Mouse (Mus musculus): ENCODE results near the gene Slc4a3. TPM values are rescaled to one million over a fixed set of nuclear protein-coding genes. Genes with fewer than 3 reads are reported as not detected.
A peak's percentile ranks its signal among the peaks of the same experiment; 100 is the strongest.

Slc4a3 gene
- polyA plus RNA-seq, 1 experiment from 2014 or later = 50.4 TPM

DNA sequence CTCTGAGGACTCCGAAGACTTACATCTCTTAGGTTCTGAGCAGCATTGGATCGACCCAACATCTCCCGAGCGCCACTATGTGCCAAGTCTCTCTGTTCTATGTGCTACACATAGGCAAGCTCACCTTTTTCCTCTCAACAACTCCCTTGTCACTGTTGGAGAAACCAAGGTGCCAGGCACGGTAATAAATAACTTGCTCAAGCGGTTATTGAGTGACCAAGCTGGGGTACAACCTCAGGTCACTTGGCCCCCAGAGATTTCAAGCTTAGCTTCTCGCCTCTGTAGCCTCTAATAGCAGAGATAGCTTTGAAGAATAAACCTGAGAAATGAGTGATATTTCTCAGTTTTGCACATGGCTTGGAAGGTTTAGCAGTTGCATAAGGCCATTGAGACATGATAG lies 4.6 kb upstream of the Slc4a3 start:
- 95% methylated on average over 7 of the region's 7 CpGs for WGBS
- Histone ChIP-seq H3K4me1 (replicated peaks; ENCODE audit: control insufficient read depth, insufficient read depth, low read length) (peaks cover 5% of the 10 kb centered on the region), H3K27me3 (replicated peaks; ENCODE audit: control insufficient read depth, insufficient read depth, low read length) (no peaks in the 10 kb centered on the region), H3K9me3 (ENCODE audit: control insufficient read depth, low read length) (no peaks in the 10 kb centered on the region), H3K27ac (ENCODE audit: low read length) (no peak overlapping the region), H3K9ac (replicated peaks; ENCODE audit: low read depth, low read length) (no peak overlapping the region), H3K4me2 (ENCODE audit: low read length) (no peak overlapping the region), H3K4me3 (replicated peaks; ENCODE audit: low read length) (no peak overlapping the region), H3K36me3 (ENCODE audit: control insufficient read depth, insufficient read depth) (no peaks in the 10 kb centered on the region)
- no peak for ATAC-seq

GRCm38 (mm10) chr1:75544351-75544750 lies 1.7 kb upstream of the Slc4a3 start:
- no peaks in the 10 kb centered on the region for H3K9me3 ChIP-seq (ENCODE audit: control insufficient read depth, low read length)
- no peak overlapping the region for H3K27ac ChIP-seq (ENCODE audit: low read length)
- no peaks in the 10 kb centered on the region for H3K27me3 ChIP-seq (replicated peaks; ENCODE audit: control insufficient read depth, insufficient read depth, low read length)
- no peak overlapping the region for H3K9ac ChIP-seq (replicated peaks; ENCODE audit: low read depth, low read length)
- ATAC-seq = no peak
- H3K4me2 ChIP-seq (ENCODE audit: low read length) = no peak overlapping the region
- no peak overlapping the region for H3K4me3 ChIP-seq (replicated peaks; ENCODE audit: low read length)
- peaks cover 17% of the 10 kb centered on the region for H3K4me1 ChIP-seq (replicated peaks; ENCODE audit: control insufficient read depth, insufficient read depth, low read length)
- H3K36me3 ChIP-seq (ENCODE audit: control insufficient read depth, insufficient read depth) = no peaks in the 10 kb centered on the region
- 90% methylated on average over 6 of the region's 6 CpGs for WGBS

GRCm38 (mm10) chr1:75547351-75547750 lies 1.3 kb downstream of the Slc4a3 start:
- H3K36me3 ChIP-seq (ENCODE audit: control insufficient read depth, insufficient read depth) = peaks cover 4% of the 10 kb centered on the region; the same call in 1 of the 2 replicates
- H3K27ac ChIP-seq (ENCODE audit: low read length) = no peak overlapping the region
- no peaks in the 10 kb centered on the region for H3K9me3 ChIP-seq (ENCODE audit: control insufficient read depth, low read length)
- no peak overlapping the region for H3K9ac ChIP-seq (replicated peaks; ENCODE audit: low read depth, low read length)
- no peak overlapping the region for H3K4me3 ChIP-seq (replicated peaks; ENCODE audit: low read length)
- H3K4me2 ChIP-seq (ENCODE audit: low read length) = peak overlapping the region; percentile 76
- peaks cover 17% of the 10 kb centered on the region for H3K4me1 ChIP-seq (replicated peaks; ENCODE audit: control insufficient read depth, insufficient read depth, low read length)
- H3K27me3 ChIP-seq (replicated peaks; ENCODE audit: control insufficient read depth, insufficient read depth, low read length) = no peaks in the 10 kb centered on the region
- no peak for ATAC-seq
- 96% methylated on average over 13 of the region's 13 CpGs for WGBS

DNA sequence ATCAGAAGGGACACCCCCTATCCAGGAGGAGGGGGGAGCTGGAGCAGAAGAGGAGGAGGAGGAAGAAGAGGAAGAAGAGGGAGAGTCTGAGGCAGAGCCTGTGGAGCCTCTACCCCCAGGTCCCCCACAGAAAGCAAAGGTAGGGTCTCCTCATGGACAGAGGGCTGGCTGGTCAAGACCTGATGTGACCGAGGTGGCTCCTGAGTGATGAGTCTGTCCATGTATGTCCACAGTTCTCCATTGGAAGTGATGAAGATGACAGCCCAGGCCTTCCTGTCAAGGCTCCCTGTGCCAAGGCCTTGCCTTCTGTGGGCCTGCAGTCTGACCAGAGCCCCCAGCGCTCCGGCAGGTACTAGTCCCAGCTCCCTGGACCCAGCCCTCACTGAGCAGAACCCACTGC lies 2.0 kb downstream of the Slc4a3 start:
- Histone ChIP-seq H3K4me1 (replicated peaks; ENCODE audit: control insufficient read depth, insufficient read depth, low read length) (peaks cover 17% of the 10 kb centered on the region), H3K9ac (replicated peaks; ENCODE audit: low read depth, low read length) (no peak overlapping the region), H3K4me3 (replicated peaks; ENCODE audit: low read length) (no peak overlapping the region), H3K4me2 (ENCODE audit: low read length) (no peak overlapping the region), H3K9me3 (ENCODE audit: control insufficient read depth, low read length) (no peaks in the 10 kb centered on the region), H3K27me3 (replicated peaks; ENCODE audit: control insufficient read depth, insufficient read depth, low read length) (no peaks in the 10 kb centered on the region), H3K27ac (ENCODE audit: low read length) (no peak overlapping the region), H3K36me3 (ENCODE audit: control insufficient read depth, insufficient read depth) (peaks cover 4% of the 10 kb centered on the region; the same call in 1 of the 2 replicates)
- WGBS = 94% methylated on average over 3 of the region's 3 CpGs
- ATAC-seq = no peak

GRCm38 (mm10) chr1:75548871-75549270 lies 2.8 kb downstream of the Slc4a3 start:
- peaks cover 17% of the 10 kb centered on the region for H3K4me1 ChIP-seq (replicated peaks; ENCODE audit: control insufficient read depth, insufficient read depth, low read length)
- peaks cover 4% of the 10 kb centered on the region; the same call in 1 of the 2 replicates for H3K36me3 ChIP-seq (ENCODE audit: control insufficient read depth, insufficient read depth)
- H3K27me3 ChIP-seq (replicated peaks; ENCODE audit: control insufficient read depth, insufficient read depth, low read length) = no peaks in the 10 kb centered on the region
- H3K9ac ChIP-seq (replicated peaks; ENCODE audit: low read depth, low read length) = no peak overlapping the region
- no peak overlapping the region for H3K4me3 ChIP-seq (replicated peaks; ENCODE audit: low read length)
- WGBS = 90% methylated on average over 17 of the region's 17 CpGs
- H3K27ac ChIP-seq (ENCODE audit: low read length) = no peak overlapping the region
- H3K4me2 ChIP-seq (ENCODE audit: low read length) = no peak overlapping the region
- ATAC-seq = no peak
- no peaks in the 10 kb centered on the region for H3K9me3 ChIP-seq (ENCODE audit: control insufficient read depth, low read length)

DNA sequence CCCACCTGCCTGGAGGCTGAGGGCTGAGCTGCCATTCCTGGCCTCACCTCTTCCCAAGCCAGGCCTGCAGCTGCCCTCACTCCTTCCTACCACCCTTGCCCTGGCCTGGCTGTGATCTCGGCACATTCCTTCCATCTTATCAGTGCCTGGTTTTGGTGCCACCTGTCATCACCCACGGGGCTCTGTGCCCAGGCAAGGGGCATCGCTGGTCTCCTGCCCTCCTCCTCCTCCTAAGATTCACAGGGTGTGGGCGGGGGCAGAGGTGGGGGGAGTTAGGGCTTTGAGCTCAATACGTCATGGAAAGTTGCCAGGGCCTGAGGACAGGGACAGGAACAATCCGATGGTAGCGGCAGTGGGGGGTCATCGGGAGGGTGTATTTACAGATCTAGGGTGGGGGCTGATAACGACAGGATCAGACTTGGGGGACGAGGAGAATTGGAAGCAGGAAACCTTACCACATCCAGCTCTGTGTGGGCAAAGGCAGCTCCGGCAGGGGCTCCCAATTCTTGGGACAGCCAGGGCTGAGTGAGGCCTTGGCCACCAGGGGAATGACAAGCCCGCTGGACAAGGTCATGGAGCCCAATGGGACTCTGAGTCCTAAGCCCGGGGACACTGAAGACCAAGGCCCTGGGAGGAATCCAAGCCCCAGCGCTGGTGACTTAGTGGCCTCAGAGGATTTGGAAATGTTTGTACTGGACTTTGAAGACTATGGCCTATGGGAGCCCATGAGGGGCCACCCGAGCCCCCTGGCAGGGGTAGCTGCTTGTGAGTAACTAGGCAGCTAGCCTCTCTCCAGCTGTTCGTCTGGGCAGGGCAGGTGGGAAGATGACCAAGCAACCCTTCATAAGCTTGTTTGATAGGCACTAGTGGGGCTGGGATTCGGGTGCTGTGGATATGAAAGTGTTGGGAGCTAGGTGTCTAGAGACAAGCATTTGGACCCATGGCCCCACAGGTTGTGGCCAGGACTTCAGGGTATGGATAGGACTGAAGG lies 3.5 kb downstream of the Slc4a3 start:
- 87% methylated on average over 17 of the region's 17 CpGs for WGBS
- H3K4me3 ChIP-seq (replicated peaks; ENCODE audit: low read length) = no peak overlapping the region
- no peak for ATAC-seq
- H3K27me3 ChIP-seq (replicated peaks; ENCODE audit: control insufficient read depth, insufficient read depth, low read length) = no peaks in the 10 kb centered on the region
- H3K27ac ChIP-seq (ENCODE audit: low read length) = no peak overlapping the region
- no peak overlapping the region for H3K4me2 ChIP-seq (ENCODE audit: low read length)
- H3K9ac ChIP-seq (replicated peaks; ENCODE audit: low read depth, low read length) = no peak overlapping the region
- no peaks in the 10 kb centered on the region for H3K9me3 ChIP-seq (ENCODE audit: control insufficient read depth, low read length)
- peaks cover 17% of the 10 kb centered on the region for H3K4me1 ChIP-seq (replicated peaks; ENCODE audit: control insufficient read depth, insufficient read depth, low read length)
- peaks cover 8% of the 10 kb centered on the region; the same call in 1 of the 2 replicates for H3K36me3 ChIP-seq (ENCODE audit: control insufficient read depth, insufficient read depth)

DNA sequence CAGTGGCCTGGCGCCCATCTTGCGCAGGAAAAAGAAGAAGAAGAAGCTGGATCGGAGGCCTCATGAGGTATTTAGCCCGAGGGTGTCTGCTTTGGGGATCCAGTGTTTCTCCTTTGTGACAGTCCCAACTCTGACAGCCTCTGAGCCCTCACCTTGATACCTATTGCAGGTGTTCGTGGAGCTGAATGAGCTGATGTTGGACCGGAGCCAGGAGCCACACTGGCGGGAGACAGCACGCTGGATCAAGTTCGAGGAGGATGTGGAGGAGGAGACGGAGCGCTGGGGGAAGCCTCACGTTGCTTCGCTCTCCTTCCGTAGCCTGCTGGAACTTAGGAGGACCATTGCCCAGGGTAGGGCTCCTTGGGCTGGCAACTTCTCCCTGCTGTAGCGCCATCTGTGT lies 4.5 kb downstream of the Slc4a3 start:
- Histone ChIP-seq H3K9ac (replicated peaks; ENCODE audit: low read depth, low read length) (no peak overlapping the region), H3K9me3 (ENCODE audit: control insufficient read depth, low read length) (no peaks in the 10 kb centered on the region), H3K36me3 (ENCODE audit: control insufficient read depth, insufficient read depth) (peaks cover 8% of the 10 kb centered on the region; the same call in 1 of the 2 replicates), H3K4me1 (replicated peaks; ENCODE audit: control insufficient read depth, insufficient read depth, low read length) (peaks cover 16% of the 10 kb centered on the region), H3K4me2 (ENCODE audit: low read length) (no peak overlapping the region), H3K4me3 (replicated peaks; ENCODE audit: low read length) (no peak overlapping the region), H3K27me3 (replicated peaks; ENCODE audit: control insufficient read depth, insufficient read depth, low read length) (no peaks in the 10 kb centered on the region), H3K27ac (ENCODE audit: low read length) (no peak overlapping the region)
- 87% methylated on average over 15 of the region's 15 CpGs for WGBS
- no peak for ATAC-seq

DNA sequence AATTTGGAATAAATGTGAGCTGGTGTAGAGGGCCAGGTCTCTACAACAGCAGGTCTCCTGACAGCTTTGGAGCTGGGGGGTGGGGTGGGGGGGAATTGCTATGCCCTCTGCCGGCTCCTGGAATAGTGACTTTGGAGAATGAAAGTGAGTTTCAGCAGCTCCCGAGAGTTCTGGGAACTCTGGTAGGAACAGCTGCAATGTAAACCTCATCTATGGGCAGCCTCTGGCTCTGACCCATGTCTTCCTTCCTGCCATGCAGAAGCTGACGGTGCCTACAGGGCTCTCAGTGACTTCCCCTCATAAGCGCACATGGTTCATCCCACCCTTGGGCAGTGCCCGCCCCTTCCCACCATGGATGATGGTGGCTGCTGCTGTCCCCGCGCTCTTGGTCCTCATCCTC lies 9.6 kb downstream of the Slc4a3 start:
- Histone ChIP-seq H3K9ac (replicated peaks; ENCODE audit: low read depth, low read length) (no peak overlapping the region), H3K4me2 (ENCODE audit: low read length) (no peak overlapping the region), H3K27ac (ENCODE audit: low read length) (no peak overlapping the region), H3K9me3 (ENCODE audit: control insufficient read depth, low read length) (no peaks in the 10 kb centered on the region), H3K4me3 (replicated peaks; ENCODE audit: low read length) (no peak overlapping the region), H3K4me1 (replicated peaks; ENCODE audit: control insufficient read depth, insufficient read depth, low read length) (peaks cover 9% of the 10 kb centered on the region), H3K27me3 (replicated peaks; ENCODE audit: control insufficient read depth, insufficient read depth, low read length) (no peaks in the 10 kb centered on the region), H3K36me3 (ENCODE audit: control insufficient read depth, insufficient read depth) (peaks cover 13% of the 10 kb centered on the region; the same call in 1 of the 2 replicates)
- ATAC-seq = no peak
- WGBS = 96% methylated on average over 7 of the region's 7 CpGs

DNA sequence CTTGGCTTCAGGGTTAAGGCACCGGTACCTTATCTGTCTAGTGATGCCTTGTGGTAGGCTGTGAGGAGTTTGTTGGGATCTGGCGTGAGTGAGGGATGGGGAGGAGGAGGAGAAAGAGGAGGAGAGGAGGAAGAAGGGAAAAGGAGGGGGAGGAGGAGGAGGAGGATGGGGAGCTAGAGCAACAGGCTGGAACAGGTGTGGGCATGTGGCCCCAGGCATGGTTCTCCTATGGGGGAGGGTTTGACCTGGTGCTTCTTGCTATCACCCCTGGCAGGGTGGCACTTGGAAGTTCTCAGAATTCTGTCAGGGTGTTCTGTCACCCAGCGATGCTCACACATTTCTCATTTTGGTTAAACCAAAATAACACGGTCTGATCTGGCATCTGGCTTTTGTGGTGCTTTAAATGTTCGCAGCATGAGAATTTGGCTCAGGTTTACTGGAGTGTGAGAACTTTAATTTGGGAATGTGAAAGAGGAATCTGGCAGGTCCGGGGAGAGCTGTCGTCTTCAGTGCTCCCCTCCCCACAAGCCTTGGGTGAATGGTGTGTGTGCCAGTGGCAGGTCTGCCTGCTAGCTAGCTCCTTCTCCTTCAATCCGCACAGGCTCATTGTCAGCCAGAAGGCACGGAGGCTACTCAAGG lies 10.2 kb downstream of the Slc4a3 start:
- Histone ChIP-seq H3K4me1 (replicated peaks; ENCODE audit: control insufficient read depth, insufficient read depth, low read length) (peaks cover 13% of the 10 kb centered on the region), H3K9ac (replicated peaks; ENCODE audit: low read depth, low read length) (no peak overlapping the region), H3K36me3 (ENCODE audit: control insufficient read depth, insufficient read depth) (peaks cover 10% of the 10 kb centered on the region; the same call in 1 of the 2 replicates), H3K9me3 (ENCODE audit: control insufficient read depth, low read length) (no peaks in the 10 kb centered on the region), H3K27me3 (replicated peaks; ENCODE audit: control insufficient read depth, insufficient read depth, low read length) (no peaks in the 10 kb centered on the region), H3K27ac (ENCODE audit: low read length) (no peak overlapping the region), H3K4me3 (replicated peaks; ENCODE audit: low read length) (no peak overlapping the region), H3K4me2 (ENCODE audit: low read length) (no peak overlapping the region)
- WGBS = 77% methylated on average over 9 of the region's 9 CpGs
- ATAC-seq = no peak

Data from forebrain, embryonic 16.5 days (tissue).